Mouse (Mus musculus): ENCODE data around the gene Nxpe4.
A peak's percentile ranks its signal among the peaks of the same experiment; 100 is the strongest.
"Not testable (repeated sequence)": the region's sequence is repeated elsewhere in the genome, so short reads cannot be mapped to it uniquely, and the experiment has no call there.

Nxpe4 gene

DNA sequence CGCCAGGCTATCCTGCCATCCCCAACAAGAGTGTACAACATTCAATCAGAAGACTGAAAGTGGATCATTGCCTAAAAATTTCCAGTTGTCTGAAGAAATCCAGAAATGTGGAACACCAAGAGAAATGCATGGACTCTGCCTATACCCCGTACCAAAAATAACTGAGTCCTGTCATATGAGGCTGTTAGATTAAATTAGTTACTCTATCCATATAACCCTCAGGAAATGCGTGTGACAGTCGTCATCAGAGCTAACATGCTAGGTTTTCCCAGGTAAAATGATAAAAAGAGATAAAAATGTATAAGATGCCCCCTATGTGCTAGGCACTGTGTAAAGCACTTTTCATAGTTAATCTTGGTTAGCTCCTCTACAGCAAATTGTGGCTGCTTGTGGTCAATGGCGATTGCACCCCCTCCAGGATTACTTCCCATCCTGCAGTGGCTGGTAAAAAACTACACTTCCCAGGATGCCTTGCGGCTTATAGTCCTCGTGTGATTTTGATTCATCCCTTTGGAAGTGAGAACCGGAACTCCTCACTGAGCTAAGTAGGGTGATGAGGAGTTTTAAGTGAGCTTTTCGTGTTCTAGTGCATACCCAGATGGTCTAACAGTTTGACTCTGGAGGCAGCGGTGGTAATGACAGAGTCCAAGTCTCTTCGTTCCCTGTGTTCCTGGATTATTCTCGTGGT, at the start of gene Nxpe4:
TSS of gene Nxpe4 (plus strand) at position 519 of the 688 bp plus-strand sequence.
- peak; percentile 71 to 93 for DNase-seq (ENCODE audit: low spot score in 2 of 2)

DNA sequence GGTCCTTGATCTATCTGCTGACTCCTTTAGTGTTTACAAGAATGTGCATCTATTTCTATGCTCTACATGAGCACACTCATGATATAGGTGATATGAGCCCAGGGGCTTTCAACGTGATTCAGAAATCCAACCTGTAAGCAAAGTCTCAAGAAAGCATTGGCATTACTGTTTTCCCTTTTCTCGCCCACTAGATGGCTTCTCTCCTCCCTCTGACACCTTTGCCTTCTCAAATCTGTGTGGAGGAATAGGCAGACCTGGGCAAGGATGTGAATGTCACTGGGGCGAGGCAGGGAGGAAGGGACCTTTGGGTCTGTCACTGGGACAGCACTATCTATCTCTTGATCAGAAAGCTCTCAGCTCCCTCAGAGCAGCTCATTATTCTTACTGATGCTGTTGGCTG, 35.0 kb upstream of the Nxpe4 start:
- DNase-seq (ENCODE audit: low spot score in 2 of 2) = no peak

DNA sequence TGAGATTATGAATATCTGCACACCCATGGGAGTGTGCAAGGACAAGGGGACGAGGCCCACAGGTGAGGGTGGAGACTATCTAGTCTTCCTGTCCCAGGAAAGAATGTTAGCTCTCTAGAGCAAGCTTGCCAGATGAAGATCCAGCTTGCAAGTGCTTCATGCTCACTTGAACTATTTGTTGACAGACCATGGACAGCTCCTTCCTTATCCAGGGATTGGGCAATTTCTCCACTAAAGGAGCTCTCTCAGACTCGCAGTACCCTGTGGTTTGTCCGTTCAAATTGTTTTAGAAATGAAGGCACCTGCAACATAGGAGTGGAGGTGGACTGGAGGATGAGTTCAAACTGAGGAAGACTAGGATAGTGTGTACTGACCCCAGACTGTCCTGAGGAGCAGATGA, 24.3 kb upstream of the Nxpe4 start:
- DNase-seq (ENCODE audit: low spot score in 2 of 2) = no peak

DNA sequence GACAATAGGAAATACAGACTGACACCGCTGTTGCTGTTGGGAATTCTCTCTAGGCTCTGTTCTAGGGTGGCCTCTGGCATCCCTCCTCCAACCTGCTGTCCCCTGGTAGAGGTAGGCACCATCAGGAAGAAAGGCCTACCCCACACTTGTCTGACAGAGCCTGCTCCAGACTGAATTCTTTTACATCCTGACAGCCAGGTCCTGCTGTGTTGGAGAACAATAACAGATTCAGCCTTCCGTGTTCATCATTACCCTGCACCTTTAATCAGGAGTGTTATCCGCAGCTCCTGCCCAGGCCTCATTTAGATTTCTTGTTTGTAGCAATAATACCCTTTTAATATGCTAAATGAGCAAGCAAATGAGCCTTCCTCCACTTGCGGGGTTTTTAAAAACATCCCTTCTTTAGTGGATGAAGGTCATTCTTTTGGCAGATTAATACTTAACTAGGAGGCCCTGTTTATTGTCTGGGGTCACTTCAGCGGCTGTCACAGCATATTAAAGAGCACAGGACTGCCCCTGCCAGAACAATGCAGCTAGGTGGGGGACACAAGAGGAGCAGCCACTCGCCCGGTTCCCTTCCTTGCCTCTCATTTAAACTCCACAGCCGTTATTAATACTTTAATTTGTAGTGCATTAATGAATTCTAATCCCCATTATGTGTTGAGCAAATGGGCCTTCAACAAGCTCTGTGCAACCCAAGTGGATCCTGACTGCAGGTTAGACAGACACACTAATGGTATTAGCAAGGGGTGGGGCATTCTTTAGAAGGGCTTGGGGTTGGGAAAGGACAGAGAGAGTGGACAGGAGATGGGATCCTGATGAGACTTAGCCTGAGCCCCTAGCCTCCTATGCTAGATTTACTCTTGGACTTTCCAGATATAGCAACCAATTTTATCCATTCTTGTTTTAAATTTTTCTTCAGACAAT, 21.1 kb upstream of the Nxpe4 start:
- no peak for DNase-seq (ENCODE audit: low spot score in 2 of 2)

DNA sequence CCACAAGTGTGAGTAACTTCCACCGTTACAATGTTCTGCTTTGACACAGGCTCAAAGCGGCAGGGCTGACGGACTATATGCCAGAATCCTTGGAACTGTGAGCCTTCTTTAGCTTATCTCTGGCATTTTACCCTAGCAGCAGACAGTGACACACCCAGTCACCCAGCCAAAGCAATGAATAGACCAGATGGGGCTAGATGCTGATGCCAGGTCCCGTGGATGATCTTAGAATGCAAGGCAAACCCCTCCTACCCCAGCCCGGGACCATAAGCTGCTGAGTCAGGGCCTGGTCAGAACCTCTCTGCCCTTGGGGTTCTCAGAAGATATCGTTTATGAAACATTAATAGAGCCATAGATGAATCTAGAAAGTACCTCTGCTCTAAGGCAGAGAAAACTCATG, 19.2 kb upstream of the Nxpe4 start:
- no peak for DNase-seq (ENCODE audit: low spot score in 2 of 2)

DNA sequence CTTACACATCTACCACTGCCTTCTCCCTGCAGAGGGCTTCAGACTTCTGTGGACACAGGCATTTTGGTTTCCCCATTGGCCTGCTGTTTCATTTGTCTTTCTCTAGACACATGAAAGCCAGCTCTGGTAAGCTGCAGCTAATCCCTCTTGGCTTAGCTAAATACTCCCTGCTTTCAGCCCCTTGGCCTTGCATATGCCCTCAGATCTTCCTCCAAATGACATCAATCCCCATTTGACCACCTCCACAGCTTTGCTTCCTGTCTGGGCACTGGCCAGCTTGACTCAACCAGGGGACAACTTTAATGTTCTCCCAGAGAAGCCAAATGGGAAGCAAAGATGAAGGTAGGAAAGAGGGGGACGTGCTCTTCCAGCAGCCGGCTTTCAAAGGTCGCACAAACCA, 15.1 kb upstream of the Nxpe4 start:
- DNase-seq (ENCODE audit: low spot score in 2 of 2) = no peak

DNA sequence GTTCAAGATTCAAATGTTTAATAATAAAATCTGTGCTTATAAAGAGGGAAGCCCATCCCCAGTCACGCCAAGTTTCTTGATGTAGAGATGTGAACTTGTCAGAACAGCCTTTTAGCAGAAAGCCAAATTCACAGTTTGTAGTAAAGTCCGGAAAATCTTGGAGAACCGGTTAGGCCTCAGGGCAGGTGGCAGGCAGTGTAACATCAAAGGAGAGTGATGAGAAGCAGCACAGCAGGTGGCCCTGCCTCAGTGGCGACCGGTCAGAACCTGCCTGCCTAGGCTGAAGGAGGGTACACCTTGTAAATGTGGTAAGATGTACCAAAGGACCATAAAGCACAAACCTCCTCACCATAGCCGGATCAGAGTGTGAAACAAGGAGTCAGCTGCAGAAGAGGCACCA, 4.7 kb downstream of the Nxpe4 start:
- not testable (repeated sequence) for DNase-seq (ENCODE audit: low spot score in 2 of 2)

DNA sequence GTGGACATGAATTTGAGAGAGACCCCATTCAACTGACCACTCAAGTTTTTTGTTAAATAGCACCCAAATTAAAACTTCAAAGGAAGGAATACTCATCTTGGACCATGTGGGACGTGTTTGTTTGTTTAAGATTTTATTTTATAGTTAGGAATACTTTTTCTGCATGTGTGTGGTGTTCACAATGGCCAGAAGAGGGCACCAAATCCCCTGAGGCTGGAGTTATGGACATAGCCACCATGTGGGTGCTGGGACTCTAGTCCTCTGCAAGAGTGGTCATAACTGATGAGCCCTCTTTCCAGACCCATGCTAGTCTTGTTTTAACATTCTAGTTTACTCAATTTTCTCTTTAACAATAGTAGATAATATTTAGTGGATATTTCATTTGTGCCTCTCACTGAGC, 14.9 kb downstream of the Nxpe4 start:
- no peak for DNase-seq (ENCODE audit: low spot score in 2 of 2)

DNA sequence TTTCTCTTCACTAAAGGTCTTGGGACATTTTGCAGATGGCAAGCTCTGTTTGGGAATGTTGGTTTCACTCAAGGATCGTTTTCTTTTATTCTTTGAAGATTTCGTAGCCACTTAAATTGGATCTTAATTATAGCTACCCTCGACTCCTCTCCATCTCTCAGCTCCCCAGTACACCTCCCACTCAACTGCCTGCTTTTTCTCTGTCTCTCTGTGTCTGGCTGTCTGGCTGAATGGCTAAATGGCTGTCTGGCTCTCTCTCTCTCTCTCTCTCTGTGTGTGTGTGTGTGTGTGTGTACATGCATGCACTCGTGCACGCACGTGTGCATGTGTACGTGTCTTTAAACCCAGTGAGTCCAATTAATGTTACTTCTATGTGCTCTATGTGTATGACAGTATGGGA, 19.5 kb downstream of the Nxpe4 start:
- DNase-seq (ENCODE audit: low spot score in 2 of 2) = peak in 1 of 2 experiments; percentile 45

DNA sequence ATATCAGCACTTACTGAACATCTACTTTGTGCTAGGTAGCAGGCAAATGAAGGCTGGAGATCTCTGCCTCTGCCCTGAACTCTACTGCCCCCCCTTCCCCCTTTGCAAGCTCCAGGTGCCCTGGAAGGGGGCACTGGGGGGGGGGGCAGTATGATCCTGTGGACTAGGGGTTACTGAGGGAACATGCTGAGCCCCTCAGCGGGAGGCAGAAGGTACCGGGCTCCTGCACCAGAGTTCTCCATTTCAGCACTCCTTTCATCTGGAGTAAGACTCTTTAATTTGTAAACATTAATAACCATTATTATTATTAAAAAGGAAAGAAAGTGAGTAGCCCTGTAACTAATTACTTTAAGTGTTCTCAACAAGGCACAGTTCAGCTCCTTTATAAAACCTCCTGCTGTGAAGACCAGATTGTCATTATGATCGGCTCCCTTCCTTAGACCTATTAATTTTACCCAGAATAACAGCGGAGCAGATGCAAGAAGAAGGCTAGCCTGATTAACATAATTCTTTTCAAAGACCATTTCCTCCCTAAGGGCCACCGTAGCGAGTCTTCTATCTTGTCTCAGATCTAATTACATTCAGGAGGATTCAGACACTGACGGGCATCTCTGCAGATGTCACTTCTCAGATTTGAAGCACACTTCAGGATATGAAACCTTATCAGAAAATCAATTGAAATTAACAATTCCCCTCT, 21.0 kb downstream of the Nxpe4 start:
- no peak for DNase-seq (ENCODE audit: low spot score in 2 of 2)

DNA sequence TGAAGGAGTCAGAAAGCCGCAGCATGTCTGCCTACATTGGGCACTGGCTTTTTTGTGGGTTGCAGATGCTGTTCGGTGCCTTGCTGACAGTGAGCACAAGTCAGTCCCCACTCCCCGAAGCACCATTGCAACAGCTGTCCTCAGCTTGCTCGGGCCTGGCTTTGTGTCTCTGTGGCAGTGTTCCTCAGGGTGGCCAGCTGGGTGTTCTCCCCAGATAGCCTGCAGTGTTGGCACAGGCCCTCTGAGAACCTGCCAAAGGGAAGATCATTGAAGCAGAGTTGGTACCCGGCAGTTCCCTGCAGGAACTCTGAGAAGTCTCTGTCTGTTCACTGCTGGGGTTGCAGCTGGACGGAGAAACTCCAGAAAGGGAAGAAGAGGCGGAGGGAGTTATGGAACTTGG, 22.5 kb downstream of the Nxpe4 start:
- peak in 1 of 2 experiments; percentile 49 for DNase-seq (ENCODE audit: low spot score in 2 of 2)

DNA sequence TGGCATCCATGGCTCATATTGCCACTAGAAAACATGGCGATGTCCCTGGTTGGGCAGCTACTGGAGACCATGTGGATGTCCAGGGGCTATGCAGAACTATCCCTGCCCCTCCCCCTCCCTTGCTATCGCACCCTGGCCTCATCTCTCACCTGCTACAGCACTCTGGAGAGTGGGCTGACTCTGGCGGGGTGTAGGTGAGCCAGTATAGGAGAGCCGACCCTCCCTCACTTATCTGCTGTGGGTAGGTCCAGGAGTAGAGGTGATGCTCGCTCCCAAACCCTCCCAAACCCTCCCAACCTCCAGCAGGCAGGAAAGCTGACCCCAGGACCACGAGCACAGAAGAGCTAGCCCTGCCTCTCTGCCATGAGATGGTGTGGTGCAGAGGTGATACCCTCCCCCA, 27.0 kb downstream of the Nxpe4 start:
- no peak for DNase-seq (ENCODE audit: low spot score in 2 of 2)

DNA sequence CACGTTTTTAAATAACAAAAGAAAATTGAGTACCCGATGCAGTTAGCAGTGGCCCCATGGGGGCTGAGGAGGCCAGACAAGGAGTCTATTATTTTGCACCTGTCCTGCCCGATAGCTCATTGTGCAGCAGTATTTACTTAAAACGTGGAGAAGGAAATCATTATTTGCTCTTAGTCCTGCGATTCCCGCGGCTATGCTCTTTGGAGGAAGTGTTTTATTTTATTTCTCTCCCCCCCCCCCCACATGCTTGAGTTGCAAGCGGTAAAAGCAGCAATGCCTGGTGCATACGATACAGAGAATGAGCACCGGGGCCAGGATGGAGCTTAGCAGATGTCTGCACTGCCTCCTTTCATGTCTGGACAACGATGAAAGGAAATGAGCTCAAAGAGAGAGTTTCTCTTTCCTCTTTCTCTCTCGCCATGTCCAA, 35.6 kb downstream of the Nxpe4 start:
- no peak for DNase-seq (ENCODE audit: low spot score in 2 of 2)

DNA sequence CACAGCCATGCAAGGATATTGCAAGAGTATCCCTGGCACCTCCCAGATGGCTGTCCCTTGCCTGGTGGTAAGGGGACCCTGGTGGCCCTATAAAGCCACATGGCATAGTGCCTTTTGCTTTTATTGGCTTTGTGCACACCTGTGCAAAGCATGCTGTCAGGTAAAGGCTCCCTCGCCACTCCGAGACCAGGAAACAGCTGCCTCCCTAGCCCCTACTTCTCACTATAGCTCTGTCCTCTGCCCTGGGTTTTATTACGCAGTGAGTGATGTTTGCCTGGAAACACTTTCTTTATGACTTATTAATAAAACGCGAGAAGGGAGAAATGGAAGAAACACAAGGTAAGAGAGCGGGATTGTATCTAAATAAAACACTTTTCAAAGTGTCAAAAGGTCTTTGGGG, 49.1 kb downstream of the Nxpe4 start:
- no peak for DNase-seq (ENCODE audit: low spot score in 2 of 2)

DNA sequence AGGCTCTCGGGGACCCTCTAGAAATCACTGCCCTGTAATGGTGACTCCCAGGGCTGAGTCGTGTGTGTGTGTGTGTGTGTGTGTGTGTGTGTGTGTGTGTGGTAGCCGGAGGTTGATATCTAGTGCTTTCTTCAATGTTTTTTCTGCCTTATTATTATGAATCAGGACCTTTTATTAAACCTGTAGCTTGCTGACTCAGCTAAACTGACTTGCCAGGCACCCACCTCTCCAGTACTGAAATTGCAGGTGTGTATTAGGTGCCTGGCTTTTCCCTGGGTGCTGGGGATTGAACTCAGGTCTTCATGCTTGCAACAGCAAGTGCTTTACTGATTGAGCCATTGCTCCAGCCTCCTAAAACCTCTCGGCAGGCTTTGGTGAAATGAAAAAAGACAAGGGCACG, 50.1 kb downstream of the Nxpe4 start:
- DNase-seq (ENCODE audit: low spot score in 2 of 2) = no peak

DNA sequence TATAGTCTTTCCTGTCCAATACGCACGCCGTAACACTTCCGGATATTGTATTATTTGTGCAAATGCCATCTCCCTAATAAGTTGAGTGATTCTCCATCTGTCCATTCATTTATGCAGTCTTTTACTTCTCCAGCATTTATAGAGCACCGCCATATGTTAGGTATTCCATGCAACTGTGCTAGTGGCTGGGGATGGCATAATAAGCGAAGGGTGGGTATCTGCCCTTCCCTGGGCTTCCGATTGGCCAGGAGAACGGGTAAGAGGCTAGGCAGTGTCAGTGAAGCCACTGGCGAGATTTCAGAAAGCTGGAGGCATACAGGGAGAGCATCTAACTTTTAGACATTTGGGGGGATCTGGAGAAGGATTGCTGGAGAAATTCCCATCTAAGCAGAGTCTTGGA, 52.9 kb downstream of the Nxpe4 start:
- DNase-seq (ENCODE audit: low spot score in 2 of 2) = no peak

DNA sequence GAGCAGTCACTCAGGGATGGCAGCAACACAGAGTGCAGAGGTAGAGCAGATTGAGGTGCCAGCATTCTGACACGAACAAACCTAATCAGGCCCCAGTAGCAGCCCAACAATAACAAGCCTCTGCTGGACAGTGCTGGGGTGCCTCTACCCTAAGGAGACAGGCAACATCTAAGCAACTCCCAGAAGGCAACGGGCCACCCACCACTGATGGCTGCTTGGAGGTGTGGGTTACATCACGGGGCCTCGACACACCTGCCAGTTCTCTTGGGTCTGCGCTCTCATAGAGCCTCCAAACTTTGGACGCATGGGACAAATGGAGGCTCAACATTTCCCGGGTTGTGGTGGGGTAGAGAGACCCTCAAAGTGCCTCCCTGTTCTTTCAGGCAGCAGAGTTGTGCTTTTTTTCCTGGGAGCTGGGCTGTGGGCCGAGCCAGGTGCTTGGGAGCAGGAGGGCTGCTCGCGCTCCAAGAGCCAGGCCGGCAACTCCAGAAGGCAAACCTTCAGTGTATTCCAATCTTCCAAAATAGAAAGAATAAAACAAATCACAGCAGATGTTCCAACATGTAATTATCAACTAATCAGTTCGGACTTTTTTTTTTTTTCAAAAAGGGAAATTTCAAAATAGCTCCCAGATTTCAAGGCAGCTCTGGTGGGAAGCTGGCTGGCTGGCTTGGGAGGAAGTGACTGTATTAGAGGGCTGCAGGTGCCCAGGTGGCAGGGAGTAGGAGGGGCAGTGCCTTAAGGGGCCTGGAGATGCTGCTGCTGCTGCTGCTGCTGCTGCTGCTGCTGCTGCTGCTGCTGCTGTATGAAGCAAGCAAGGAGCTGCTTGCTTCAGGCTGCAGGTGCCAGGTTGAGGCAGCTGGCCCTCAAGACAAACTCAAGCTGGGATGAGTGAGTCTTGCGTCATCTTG, 54.5 kb downstream of the Nxpe4 start:
- peak in 1 of 2 experiments; percentile 22 for DNase-seq (ENCODE audit: low spot score in 2 of 2)

DNA sequence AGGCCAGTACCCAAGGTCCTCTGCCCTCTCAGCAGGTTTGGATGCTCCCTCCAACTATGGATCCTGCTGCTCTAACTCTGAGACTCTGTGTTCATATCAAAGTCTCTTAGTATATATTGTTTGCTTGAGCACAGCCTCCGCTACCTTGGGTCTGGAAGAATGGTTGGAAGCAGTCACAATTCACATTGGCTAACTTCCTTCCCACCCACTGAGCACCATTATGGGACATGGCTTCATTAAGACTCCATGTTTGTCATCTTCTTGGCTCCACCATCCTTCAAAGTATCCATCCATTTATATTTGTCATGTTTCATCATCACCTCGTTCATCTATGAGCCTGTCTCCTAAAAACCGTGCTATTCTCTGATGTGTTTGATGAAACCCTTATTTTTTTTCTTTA, 68.9 kb downstream of the Nxpe4 start:
- DNase-seq (ENCODE audit: low spot score in 2 of 2) = no peak

DNA sequence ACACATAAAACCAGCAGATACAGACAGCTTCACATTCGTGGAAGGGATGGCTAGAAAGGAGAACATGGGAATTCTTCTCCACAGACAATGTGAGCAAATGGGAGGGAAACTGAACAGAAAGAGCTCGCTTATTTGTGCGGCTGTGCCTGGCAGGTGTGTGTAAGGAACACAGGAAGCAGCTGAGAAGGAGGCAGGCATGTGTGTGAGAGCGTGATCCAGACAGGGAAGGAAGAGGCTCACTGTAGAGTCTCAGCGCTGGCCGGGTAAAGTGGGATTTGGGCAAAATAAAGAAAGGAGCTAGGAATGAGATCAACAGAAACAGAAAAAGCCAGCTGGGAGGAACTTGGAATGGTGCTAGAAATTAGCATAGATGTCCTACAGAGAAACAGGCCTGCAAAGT, 74.6 kb downstream of the Nxpe4 start:
- DNase-seq (ENCODE audit: low spot score in 2 of 2) = peak in 1 of 2 experiments; percentile 16

DNA sequence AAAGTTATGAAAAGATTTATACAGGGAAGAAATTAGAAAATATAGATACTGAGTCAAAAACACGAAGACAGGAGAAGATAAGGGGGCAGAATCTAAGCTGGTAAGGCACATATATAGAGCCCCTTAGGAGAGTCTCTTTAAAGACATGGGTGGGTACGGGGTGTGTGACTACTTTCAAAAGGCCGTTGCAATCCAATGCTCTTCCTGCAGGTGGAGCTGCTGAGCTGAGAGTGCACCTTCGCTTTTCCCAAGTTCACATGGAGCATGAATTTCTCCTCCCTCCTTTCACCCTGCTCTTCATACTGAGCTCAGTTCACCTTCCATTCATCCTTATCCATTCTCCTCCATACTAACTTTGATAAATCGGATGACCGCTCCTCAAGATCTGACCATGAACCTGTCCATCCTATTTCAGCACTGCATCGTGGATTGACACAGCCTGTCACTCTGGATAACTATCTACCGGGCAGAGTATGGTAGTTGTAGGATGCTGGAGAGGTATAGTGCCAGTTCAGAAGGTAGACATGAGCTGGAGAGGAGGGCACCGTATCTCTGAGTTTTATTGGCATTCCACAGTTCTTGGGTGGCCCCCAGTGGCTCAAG, 76.4 kb downstream of the Nxpe4 start:
- DNase-seq (ENCODE audit: low spot score in 2 of 2) = peak in 1 of 2 experiments; percentile 49

DNA sequence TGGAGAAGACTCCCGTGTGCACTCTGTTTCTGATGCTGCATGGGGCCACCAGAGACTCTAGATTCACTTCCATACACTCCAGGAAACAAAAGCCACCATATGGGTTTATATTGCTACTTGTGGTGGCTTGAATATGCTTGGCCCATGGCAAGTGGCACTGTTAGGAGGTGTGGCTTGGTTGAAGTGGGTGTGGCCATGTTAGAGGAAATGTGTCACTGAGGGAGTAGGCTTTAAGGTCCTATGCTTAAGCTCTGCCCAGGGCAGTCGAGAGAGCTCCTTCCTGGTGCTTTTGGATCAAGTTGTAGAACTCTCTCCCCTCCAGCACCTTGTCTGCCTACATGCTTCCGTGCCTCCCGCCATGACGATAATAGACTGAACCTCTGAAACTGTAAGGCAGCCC, 77.6 kb downstream of the Nxpe4 start:
- no peak for DNase-seq (ENCODE audit: low spot score in 2 of 2)

Measured in left cerebral cortex, adult 9 months (tissue).